Mouse (Mus musculus) megakaryocyte, embryonic 14.5 days (primary cell): ENCODE data around the gene Rps27.

ENCODE experiments used
- FLI1 ChIP-seq: IDR thresholded peaks from 2 replicates; pipeline ENCODE4 v1.6.1; 2012; ENCODE audit warnings: low read length, inconsistent platforms, mixed read lengths
- GATA1 ChIP-seq: IDR thresholded peaks from 3 replicates; pipeline ENCODE4 v1.6.1; 2012; ENCODE audit warnings: mixed read lengths, low read length, inconsistent platforms, borderline replicate concordance

DNA sequence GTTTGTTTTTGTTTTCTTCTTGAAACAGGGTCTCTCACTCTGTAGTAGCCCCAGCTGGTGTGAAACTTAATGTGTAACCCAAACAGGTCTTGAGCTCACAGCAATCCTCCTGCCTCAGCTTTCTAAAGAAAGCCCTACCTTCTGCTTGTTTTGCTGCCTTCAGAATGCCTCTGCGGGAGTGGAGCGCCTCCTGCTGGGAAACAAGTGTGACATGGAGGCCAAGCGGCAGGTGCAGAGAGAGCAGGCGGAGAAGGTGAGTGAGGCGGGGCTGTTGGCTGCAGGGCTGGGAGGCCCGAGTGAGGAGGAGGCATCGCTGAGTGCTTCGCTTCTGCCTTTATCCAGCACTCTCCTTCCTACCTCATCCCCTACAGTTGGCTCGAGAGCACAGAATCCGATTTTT, 10.9 kb upstream of the Rps27 start:
- TF ChIP-seq FLI1 (no peak), GATA1 (no peak)
